Mouse (Mus musculus) forebrain, embryonic 16.5 days (tissue): ENCODE measurements at regions not wholly inside any gene's neighbourhood (a gene's known extent, or its start where the extent isn't known, plus 50 kb on each side); places are given as distances from the start of the nearest gene placed in this dataset.
"Not testable (repeated sequence)": the region's sequence is repeated elsewhere in the genome, so short reads cannot be mapped to it uniquely, and the experiment has no call there.

ENCODE experiments used
- ATAC-seq: fragments of 200-750 bp; cut with Nextera tagmentation; 2 replicates; pipeline ENCODE4 v1.8.0; 2017; ENCODE audit warnings: mild to moderate bottlenecking, moderate library complexity
- H3K27ac ChIP-seq: fragments of 300-500 bp; sonication (generic); 2 replicates; pipeline ENCODE4 v1.5.1; 2014; ENCODE audit warnings: low read length, control low read depth
- H3K27me3 ChIP-seq: fragments of 300-500 bp; sonication (generic); replicated peaks from 2 replicates; pipeline ENCODE4 v1.6.1; 2014; ENCODE audit warnings: low read length; ENCODE audit not compliant: control insufficient read depth, insufficient read depth
- H3K36me3 ChIP-seq: fragments of 300-500 bp; sonication (generic); 2 replicates; pipeline ENCODE4 v1.6.1; 2014; ENCODE audit not compliant: control insufficient read depth, insufficient read depth
- H3K4me1 ChIP-seq: fragments of 300-500 bp; sonication (generic); replicated peaks from 2 replicates; pipeline ENCODE4 v1.6.1; 2014; ENCODE audit warnings: low read length; ENCODE audit not compliant: control insufficient read depth, insufficient read depth
- H3K4me2 ChIP-seq: fragments of 300-500 bp; sonication (generic); 2 replicates; pipeline ENCODE4 v1.6.1; 2014; ENCODE audit warnings: mild to moderate bottlenecking, low read length, control low read depth
- H3K4me3 ChIP-seq: fragments of 300-500 bp; sonication (generic); replicated peaks from 2 replicates; pipeline ENCODE4 v1.5.1; 2014; ENCODE audit warnings: mild to moderate bottlenecking, low read length, control low read depth
- H3K9ac ChIP-seq: fragments of 300-500 bp; sonication (generic); replicated peaks from 2 replicates; pipeline ENCODE4 v1.6.1; 2014; ENCODE audit warnings: low read depth, low read length, control low read depth
- H3K9me3 ChIP-seq: fragments of 300-500 bp; sonication (generic); 2 replicates; pipeline ENCODE4 v1.6.1; 2016; ENCODE audit warnings: low read length; ENCODE audit not compliant: control insufficient read depth
- WGBS: fragments of 180-500 bp; shearing (Covaris S2); extraction: QIAGEN DNeasy Blood & Tissue Kit; methylation state at CpG from one replicate; pipeline ENCODE4 v1.1.7; 2014; 5-methylcytosine and 5-hydroxymethylcytosine counted together

- not testable (repeated sequence) for H3K9ac ChIP-seq, H3K27me3 ChIP-seq, H3K36me3 ChIP-seq, H3K4me1 ChIP-seq, H3K4me3 ChIP-seq, ATAC-seq, H3K27ac ChIP-seq, H3K4me2 ChIP-seq, H3K9me3 ChIP-seq
- 89% methylated on average over 5 of the region's 6 CpGs for WGBS
These were observed 753.1 kb downstream of the Gm10330 start for GRCm38 (mm10) chr12:23026976-23027375.

DNA sequence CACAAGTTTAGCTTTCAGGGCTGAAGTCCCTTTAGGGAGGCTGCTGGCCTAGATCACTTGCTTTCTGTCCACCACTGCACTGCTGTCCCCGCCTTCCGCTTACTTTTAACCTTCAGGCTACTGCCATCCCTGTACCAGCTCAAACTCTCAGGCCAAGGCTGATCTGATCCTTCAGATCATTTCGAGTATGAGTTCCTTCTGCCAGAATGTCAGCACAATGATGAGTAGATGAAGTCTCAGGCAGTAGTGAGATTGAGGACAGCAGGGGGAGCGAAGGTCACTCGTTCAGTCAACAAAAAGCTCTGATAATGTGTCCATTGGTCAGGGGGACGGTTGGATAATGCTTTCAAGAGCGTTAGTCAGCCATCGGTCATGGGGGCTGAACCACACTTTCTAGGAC lies 756.5 kb downstream of the Gm10330 start:
- 88% methylated on average over 7 of the region's 8 CpGs for WGBS
- not testable (repeated sequence) for H3K36me3 ChIP-seq, ATAC-seq

GRCm38 (mm10) chr12:23010199-23010598 lies 769.9 kb downstream of the Gm10330 start:
- not testable (repeated sequence) for ATAC-seq, H3K36me3 ChIP-seq, H3K9ac ChIP-seq, H3K4me1 ChIP-seq, H3K4me2 ChIP-seq, H3K27ac ChIP-seq, H3K9me3 ChIP-seq, H3K27me3 ChIP-seq
- H3K4me3 ChIP-seq, result peak overlapping the region; percentile 41
- WGBS, result 1% methylated on average over 28 of the region's 37 CpGs

More for the DNA sequence above, 756.5 kb downstream of the Gm10330 start:
- not testable (repeated sequence) for H3K4me1 ChIP-seq, H3K27ac ChIP-seq, H3K4me3 ChIP-seq, H3K4me2 ChIP-seq, H3K9me3 ChIP-seq, H3K27me3 ChIP-seq, H3K9ac ChIP-seq

- H3K9me3 ChIP-seq, H3K4me1 ChIP-seq, ATAC-seq, H3K36me3 ChIP-seq, H3K27me3 ChIP-seq, H3K27ac ChIP-seq: not testable (repeated sequence)
- WGBS, result 1% methylated on average over 21 of the region's 48 CpGs
- Histone ChIP-seq H3K4me3 (peak overlapping the region; percentile 41), H3K4me2 (peak overlapping the region; percentile 9; the same call in 1 of the 2 replicates), H3K9ac (0 out of 2 replicates have a peak overlapping the region, but pooled peaks have one; percentile 29)
These were observed 770.4 kb downstream of the Gm10330 start for GRCm38 (mm10) chr12:23009662-23010061.
